Mouse (Mus musculus): ENCODE measurements at regions not wholly inside any gene's neighbourhood (a gene's known extent, or its start where the extent isn't known, plus 50 kb on each side); places are given as distances from the start of the nearest gene placed in this dataset.

DNA sequence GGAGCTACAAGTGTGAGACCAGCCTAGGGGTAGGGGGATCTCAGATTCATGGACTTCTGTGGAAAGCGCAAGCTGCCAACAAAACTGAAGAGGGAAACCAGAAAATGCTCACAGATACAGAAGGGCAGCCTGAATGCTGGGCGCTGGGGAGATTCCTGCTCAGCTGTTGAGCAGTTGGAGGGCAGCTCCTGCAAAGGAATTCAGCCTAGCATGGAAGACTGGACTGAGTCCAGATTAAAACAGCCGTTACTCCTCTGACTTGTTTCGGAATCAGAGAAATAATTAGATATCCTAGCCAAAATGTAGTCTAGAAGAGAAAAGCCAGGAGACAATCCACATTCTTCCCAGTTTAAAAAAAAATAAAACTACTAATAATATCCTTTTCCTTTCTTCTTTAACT, 83.7 kb downstream of the Asb9 start:
- TF ChIP-seq EP300 (IDR thresholded peaks at IDR 0.05) (no peak), CTCF (IDR thresholded peaks at IDR 0.05) (no peak)
- no peaks in the 10 kb centered on the region for H3K9me3 ChIP-seq (ENCODE audit: low read length)
- no peaks in the 10 kb centered on the region for H3K27me3 ChIP-seq (replicated peaks; ENCODE audit: insufficient read depth, low read length)
- H3K4me3 ChIP-seq (ENCODE audit: low read depth, low read length): no peak overlapping the region
- ATAC-seq (no peak), DNase-seq (ENCODE audit: low spot score) (peak; percentile 44)
- no peak overlapping the region for H3K9ac ChIP-seq (replicated peaks; ENCODE audit: low read depth)
- H3K4me2 ChIP-seq (replicated peaks; ENCODE audit: low read depth, low read length): no peak overlapping the region
- H3K4me1 ChIP-seq (ENCODE audit: insufficient read depth, low read depth, low read length): no peaks in the 10 kb centered on the region
- no peaks in the 10 kb centered on the region for H3K36me3 ChIP-seq (ENCODE audit: insufficient read depth, low read length)
- 61% methylated on average over 4 of the region's 4 CpGs for WGBS
- H3K27ac ChIP-seq (ENCODE audit: low read length): no peak overlapping the region
